Mouse (Mus musculus) ovary, postnatal 14 days (tissue): ENCODE measurements around the gene Olfr920.
A peak's percentile ranks its signal among the peaks of the same experiment; 100 is the strongest.

ENCODE experiments used
- DNase-seq: peaks from one replicate; pipeline ENCODE4 v3.0.0; 2022; ENCODE audit warnings: low spot score

Olfr920 gene

GRCm38 (mm10) chr9:38751999-38752398, at the start of gene Olfr920:
Gene Olfr920, plus strand, starts transcription at chr9:38752299.
- DNase-seq, result no peak

GRCm38 (mm10) chr9:38718102-38718501, 34.0 kb upstream of the Olfr920 start, which contains the start of gene Vwa5a:
Gene Vwa5a, plus strand, starts transcription at chr9:38718268.
- peak; percentile 25 for DNase-seq

GRCm38 (mm10) chr9:38718927-38719441, 33.1 kb upstream of the Olfr920 start:
- DNase-seq, result no peak

- DNase-seq, result no peak
Observed at GRCm38 (mm10) chr9:38724044-38724443, 28.1 kb upstream of the Olfr920 start.

- DNase-seq, result no peak
Observed at GRCm38 (mm10) chr9:38728218-38728617, 23.9 kb upstream of the Olfr920 start.

GRCm38 (mm10) chr9:38741408-38741807, 10.7 kb upstream of the Olfr920 start:
- no peak for DNase-seq

GRCm38 (mm10) chr9:38744619-38745315, 7.3 kb upstream of the Olfr920 start:
- DNase-seq, result no peak

GRCm38 (mm10) chr9:38772768-38773167, 20.7 kb downstream of the Olfr920 start, which contains the start of gene Olfr921:
Gene Olfr921, plus strand, starts transcription at chr9:38773068.
- no peak for DNase-seq

GRCm38 (mm10) chr9:38792689-38793088, 40.6 kb downstream of the Olfr920 start:
- no peak for DNase-seq

GRCm38 (mm10) chr9:38805696-38806095, 53.6 kb downstream of the Olfr920 start:
- no peak for DNase-seq
